Mouse (Mus musculus) lung, adult 2 months (tissue): ENCODE measurements around the gene Klf1. TPM values are rescaled to one million over a fixed set of nuclear protein-coding genes. Genes with fewer than 3 reads are reported as not detected.
A peak's percentile ranks its signal among the peaks of the same experiment; 100 is the strongest.

ENCODE experiments used
- DNase-seq: peaks from one replicate; pipeline ENCODE4 v3.0.0; 2022
- H3K4me1 ChIP-seq: fragments of 200-500 bp; 2 replicates; pipeline ENCODE4 v1.6.1; 2011; ENCODE audit warnings: low read length; ENCODE audit not compliant: control insufficient read depth, insufficient read depth
- H3K4me3 ChIP-seq: fragments of 200-500 bp; replicated peaks from 2 replicates; pipeline ENCODE3; 2011; ENCODE audit warnings: low read depth, mild to moderate bottlenecking, control low read depth, low read length; ENCODE audit errors: extremely low read depth
- CTCF ChIP-seq: fragments of 200-500 bp; IDR thresholded peaks from 2 replicates; pipeline ENCODE4 v1.5.1; 2011; ENCODE audit warnings: mild to moderate bottlenecking, low read length, control low read depth; ENCODE audit not compliant: insufficient read depth
- POLR2A ChIP-seq: fragments of 200-500 bp; IDR thresholded peaks from 2 replicates; pipeline ENCODE4 v1.6.1; 2011; ENCODE audit warnings: low read depth, mild to moderate bottlenecking, control low read depth, low read length, borderline replicate concordance; ENCODE audit errors: extremely low read depth
- WGBS: fragments of 180-500 bp; shearing (Covaris S2); methylation state at CpG from one replicate; pipeline ENCODE4 v1.1.7; 2018; 5-methylcytosine and 5-hydroxymethylcytosine counted together
- polyA plus RNA-seq: library from polyadenylated mRNA; depleted of rRNA; stranded (reverse); fragments of >200 nt; gene quantifications from 2 replicates; pipeline ENCODE4 v1.2.3, GENCODE M21; 2012

The Klf1 gene
- polyA plus RNA-seq, 1 experiment, result 0.14 TPM

- H3K4me1 ChIP-seq, result no peaks in the 10 kb centered on the region
- no peak for DNase-seq
- H3K4me3 ChIP-seq, result no peak overlapping the region
- WGBS, result 85% methylated on average over 4 of the region's 4 CpGs
- no peak for TF ChIP-seq POLR2A
- no peak for TF ChIP-seq CTCF
Measured at GRCm38 (mm10) chr8:84884728-84885127, 17.0 kb upstream of the Klf1 start.

- Histone ChIP-seq H3K4me1 (no peaks in the 10 kb centered on the region), H3K4me3 (no peak overlapping the region)
- 84% methylated on average over 3 of the region's 3 CpGs for WGBS
- no peak for DNase-seq
- TF ChIP-seq CTCF, result no peak
- TF ChIP-seq POLR2A, result no peak
Measured at GRCm38 (mm10) chr8:84888280-84888679, 13.4 kb upstream of the Klf1 start.

- WGBS, result 90% methylated on average over 1 of the region's 1 CpGs
- Histone ChIP-seq H3K4me1 (peaks cover 3% of the 10 kb centered on the region), H3K4me3 (no peak overlapping the region)
- no peak for DNase-seq
- TF ChIP-seq POLR2A, result no peak
- no peak for TF ChIP-seq CTCF
Measured at GRCm38 (mm10) chr8:84889141-84889540, 12.6 kb upstream of the Klf1 start.

GRCm38 (mm10) chr8:84892993-84893708, 8.6 kb upstream of the Klf1 start:
- no peak for TF ChIP-seq CTCF
- no peak for TF ChIP-seq POLR2A
- no peak for DNase-seq
- H3K4me1 ChIP-seq, result peaks cover 4% of the 10 kb centered on the region
- WGBS, result 14% methylated on average over 31 of the region's 31 CpGs
- H3K4me3 ChIP-seq, result peak overlapping the region; percentile 79

- DNase-seq, result peak; percentile 90
- Histone ChIP-seq H3K4me3 (peak within 1 kb of the TSS; percentile 79), H3K4me1 (peaks cover 4% of the 10 kb centered on the region)
- WGBS, result 0% methylated on average over 11 of the region's 11 CpGs
- TF ChIP-seq POLR2A, result peak; percentile 56; the same call in 1 of the 2 replicates
- no peak for TF ChIP-seq CTCF
Measured at GRCm38 (mm10) chr8:84893709-84894134, 8.0 kb upstream of the Klf1 start, which contains the start of gene Gcdh. Gene Gcdh, minus strand, starts transcription at chr8:84893921.

GRCm38 (mm10) chr8:84895963-84896362, 5.8 kb upstream of the Klf1 start:
- TF ChIP-seq POLR2A (no peak), CTCF (no peak)
- DNase-seq, result no peak
- Histone ChIP-seq H3K4me3 (no peak overlapping the region), H3K4me1 (peaks cover 4% of the 10 kb centered on the region)
- WGBS, result 78% methylated on average over 5 of the region's 5 CpGs

- H3K4me1 ChIP-seq, result peaks cover 3% of the 10 kb centered on the region; the same call in 1 of the 2 replicates
- H3K4me3 ChIP-seq, result no peak overlapping the region
- WGBS, result 66% methylated on average over 4 of the region's 4 CpGs
Measured at GRCm38 (mm10) chr8:84901071-84901470, 657 bp upstream of the Klf1 start.

GRCm38 (mm10) chr8:84902367-84902919, 715 bp downstream of the Klf1 start:
- peak overlapping the region; percentile 83 for H3K4me3 ChIP-seq
- peaks cover 3% of the 10 kb centered on the region; the same call in 1 of the 2 replicates for H3K4me1 ChIP-seq
- no peak for TF ChIP-seq POLR2A
- no peak for TF ChIP-seq CTCF
- WGBS, result 8% methylated on average over 24 of the region's 24 CpGs
- no peak for DNase-seq

More at GRCm38 (mm10) chr8:84901071-84901470, 657 bp upstream of the Klf1 start:
- TF ChIP-seq CTCF, result no peak
- TF ChIP-seq POLR2A, result no peak
- no peak for DNase-seq

- peak; percentile 93 for DNase-seq
Measured at GRCm38 (mm10) chr8:84902920-84903661, 1.4 kb downstream of the Klf1 start.

More at GRCm38 (mm10) chr8:84902920-84903661, 1.4 kb downstream of the Klf1 start:
- Histone ChIP-seq H3K4me1 (peaks cover 3% of the 10 kb centered on the region; the same call in 1 of the 2 replicates), H3K4me3 (peak overlapping the region; percentile 83)
- TF ChIP-seq CTCF, result peak; percentile 40; the same call in 1 of the 2 replicates
- TF ChIP-seq POLR2A, result peak; percentile 55; the same call in 1 of the 2 replicates
- WGBS, result under 1% methylated on average over 68 of the region's 68 CpGs
